Mouse (Mus musculus) embryonic fibroblast, embryonic 13.5 days (primary cell): ENCODE data around the gene Itgb1. TPM values are rescaled to one million over a fixed set of nuclear protein-coding genes. Genes with fewer than 3 reads are reported as not detected.

Experiments used
- H3K27ac ChIP-seq: 2 replicates; pipeline ENCODE4 v1.5.1; 2012; ENCODE audit warnings: low read length, control low read depth, inconsistent platforms; ENCODE audit not compliant: insufficient read depth
- H3K4me1 ChIP-seq: 2 replicates; pipeline ENCODE4 v1.6.1; 2011; ENCODE audit warnings: low read length; ENCODE audit not compliant: control insufficient read depth, insufficient read depth
- H3K4me3 ChIP-seq: 2 replicates; pipeline ENCODE4 v1.5.1; 2011; ENCODE audit warnings: mild to moderate bottlenecking, control low read depth, low read length; ENCODE audit not compliant: insufficient read depth
- CTCF ChIP-seq: IDR thresholded peaks from 2 replicates; pipeline ENCODE4 v1.5.1; 2011; ENCODE audit warnings: mild to moderate bottlenecking, control low read depth, low read length, moderate library complexity, borderline replicate concordance; ENCODE audit not compliant: insufficient read depth
- POLR2A ChIP-seq: IDR thresholded peaks from 2 replicates; pipeline ENCODE4 v1.6.1; 2011; ENCODE audit warnings: low read depth, mild to moderate bottlenecking, control low read depth, low read length, moderate library complexity
- polyA plus RNA-seq: library from polyadenylated mRNA; stranded (reverse); fragments of >200 nt; gene quantifications from 2 replicates; pipeline ENCODE4 v1.2.4, GENCODE M21; 2011; ENCODE audit warnings: low read depth; ENCODE audit not compliant: missing spikeins, insufficient read length

Itgb1 gene
- polyA plus RNA-seq, 1 experiment = 1,192 TPM

DNA sequence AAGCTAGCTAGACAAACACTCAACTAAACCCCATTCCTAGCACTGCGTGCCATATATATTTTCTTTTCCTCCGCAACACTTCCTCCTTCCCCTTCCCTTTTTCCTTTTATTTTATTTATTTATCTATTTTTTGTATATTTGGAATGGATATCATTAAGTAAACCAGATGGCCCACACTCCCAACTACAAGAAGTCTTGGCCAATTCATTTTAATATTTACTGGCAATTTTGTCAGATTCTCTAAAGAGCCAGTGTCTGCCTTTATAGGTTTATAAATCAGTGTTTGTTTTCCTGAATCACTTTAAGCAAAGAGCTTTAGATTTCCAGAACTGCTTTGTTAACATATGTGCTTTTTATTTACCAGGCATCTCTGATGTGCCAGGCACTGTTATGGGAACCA, 22.8 kb upstream of the Itgb1 start:
- TF ChIP-seq POLR2A (no peak), CTCF (no peak)
- Histone ChIP-seq H3K27ac (peak overlapping the region; percentile 59; the same call in 1 of the 2 replicates), H3K4me3 (no peak overlapping the region), H3K4me1 (peaks cover 8% of the 10 kb centered on the region)

- no peak for TF ChIP-seq POLR2A
- no peak for TF ChIP-seq CTCF
- Histone ChIP-seq H3K4me3 (no peak overlapping the region), H3K4me1 (peaks cover 8% of the 10 kb centered on the region), H3K27ac (peak overlapping the region; percentile 45; the same call in 1 of the 2 replicates)
Measured at GRCm38 (mm10) chr8:128663106-128663505, 22.3 kb upstream of the Itgb1 start.

GRCm38 (mm10) chr8:128666576-128667263, 18.7 kb upstream of the Itgb1 start:
- Histone ChIP-seq H3K4me3 (no peak overlapping the region), H3K27ac (peak overlapping the region; percentile 97), H3K4me1 (peaks cover 8% of the 10 kb centered on the region)
- TF ChIP-seq POLR2A = no peak
- TF ChIP-seq CTCF = no peak

GRCm38 (mm10) chr8:128671813-128672212, 13.6 kb upstream of the Itgb1 start:
- TF ChIP-seq POLR2A (no peak), CTCF (no peak)
- Histone ChIP-seq H3K4me1 (no peaks in the 10 kb centered on the region; the same call in 1 of the 2 replicates), H3K27ac (no peak overlapping the region), H3K4me3 (no peak overlapping the region)

- no peak overlapping the region for H3K4me3 ChIP-seq
- no peaks in the 10 kb centered on the region; the same call in 1 of the 2 replicates for H3K4me1 ChIP-seq
- TF ChIP-seq POLR2A (no peak), CTCF (no peak)
- no peak overlapping the region for H3K27ac ChIP-seq
Measured at GRCm38 (mm10) chr8:128672441-128672840, 13.0 kb upstream of the Itgb1 start.

- Histone ChIP-seq H3K4me1 (no peaks in the 10 kb centered on the region), H3K27ac (no peak overlapping the region), H3K4me3 (no peak overlapping the region)
- TF ChIP-seq CTCF (no peak), POLR2A (no peak)
Measured at GRCm38 (mm10) chr8:128672950-128673349, 12.5 kb upstream of the Itgb1 start.

DNA sequence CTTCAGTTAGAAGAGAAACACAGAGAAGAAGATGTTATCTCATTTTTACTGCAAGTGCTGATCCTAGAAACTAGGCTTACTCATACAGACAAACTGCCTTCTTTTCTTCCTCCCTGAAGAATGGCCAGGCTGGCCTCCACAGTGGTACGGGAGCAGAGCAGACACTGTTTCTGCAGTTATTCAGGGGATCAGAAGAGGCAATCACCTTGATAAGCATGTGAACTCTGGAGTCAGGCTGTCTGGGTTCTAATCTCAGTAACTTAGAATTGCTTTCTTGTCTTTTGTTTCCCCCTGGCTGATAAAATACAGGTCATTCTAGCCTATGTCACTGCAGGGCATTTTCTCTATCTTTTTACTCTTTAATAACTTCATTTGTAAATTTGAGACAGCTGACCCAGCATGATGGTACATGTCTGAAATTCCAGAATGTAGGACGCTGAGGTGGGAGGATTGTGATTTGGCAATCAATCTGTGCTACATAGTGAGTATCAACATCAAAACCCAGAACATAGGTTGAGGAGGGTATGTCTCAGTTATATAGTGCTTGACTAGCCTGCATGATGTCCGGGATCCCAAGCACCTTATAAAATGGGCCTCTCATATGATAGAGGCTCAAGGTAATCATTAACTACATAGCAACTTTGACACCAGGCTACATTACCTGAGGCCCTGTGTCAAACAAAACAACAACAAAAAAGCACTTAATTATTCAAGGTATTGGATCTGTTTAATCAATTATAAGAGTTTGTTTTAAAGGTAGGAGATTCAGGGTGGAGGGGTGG, 9.4 kb upstream of the Itgb1 start:
- TF ChIP-seq CTCF (no peak), POLR2A (no peak)
- Histone ChIP-seq H3K4me3 (no peak overlapping the region), H3K4me1 (peaks cover 5% of the 10 kb centered on the region; the same call in 1 of the 2 replicates), H3K27ac (no peak overlapping the region)

DNA sequence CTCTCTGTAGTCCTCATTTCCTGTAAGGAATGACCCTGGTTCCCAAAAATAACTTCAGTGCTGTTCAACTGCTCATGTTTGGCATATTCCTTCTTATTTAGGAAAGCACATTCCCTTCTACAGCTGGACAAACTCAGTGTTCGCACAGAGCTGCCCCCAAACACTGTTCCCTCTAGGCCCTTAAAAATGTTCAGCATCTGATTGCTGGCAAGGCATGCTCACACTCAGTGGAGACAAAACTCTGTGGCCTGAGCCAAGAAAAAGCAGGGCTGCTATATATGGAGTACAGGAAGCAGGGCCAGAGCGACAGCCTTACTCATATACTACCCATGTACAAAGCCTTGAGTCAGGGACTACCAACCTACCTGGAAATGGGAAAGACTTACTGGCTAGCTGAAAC, 5.5 kb upstream of the Itgb1 start:
- peaks cover 5% of the 10 kb centered on the region; the same call in 1 of the 2 replicates for H3K4me1 ChIP-seq
- H3K27ac ChIP-seq = peak overlapping the region; percentile 95
- 0 out of 2 replicates have a peak, but pooled peaks have one; percentile 28 for TF ChIP-seq POLR2A
- TF ChIP-seq CTCF = no peak
- no peak overlapping the region for H3K4me3 ChIP-seq

- H3K4me1 ChIP-seq = peaks cover 5% of the 10 kb centered on the region; the same call in 1 of the 2 replicates
- no peak overlapping the region for H3K4me3 ChIP-seq
- TF ChIP-seq POLR2A (no peak), CTCF (no peak)
- H3K27ac ChIP-seq = peak overlapping the region; percentile 95
Measured at GRCm38 (mm10) chr8:128680548-128681325, 4.7 kb upstream of the Itgb1 start.
